Mouse (Mus musculus): Measurements from ENCODE around the gene P3h1.

- TF ChIP-seq CTCF (IDR thresholded peaks at IDR 0.05 in 2 of 3, conservative IDR thresholded peaks at IDR 0.05 in 1 of 3; ENCODE audit: control insufficient read depth in 1 of 3, insufficient read depth in 1 of 3, low read depth in 2 of 3, low read length in 3 of 3, poor library complexity in 1 of 3, severe bottlenecking in 1 of 3) = peak in 1 of 3 experiments; percentile 2; a peak in 1 of 6 replicates
- peak in 1 of 2 experiments; percentile 53; a peak in 1 of 4 replicates for TF ChIP-seq POLR2A (IDR thresholded peaks at IDR 0.05; ENCODE audit: control insufficient read depth in 1 of 2, insufficient read depth in 1 of 2, low read depth in 1 of 2, low read length in 2 of 2, poor library complexity in 1 of 2)
- no peak for TF ChIP-seq NRF1 (IDR thresholded peaks at IDR 0.05; ENCODE audit: insufficient read depth, low read depth, low read length, poor library complexity, severe bottlenecking)
- TF ChIP-seq EP300 (IDR thresholded peaks at IDR 0.05; ENCODE audit: low read depth in 1 of 2, low read length in 2 of 2) = no peak
- TF ChIP-seq ETS1 (IDR thresholded peaks at IDR 0.05; ENCODE audit: low read depth, low read length) = no peak
- TF ChIP-seq TCF12 (IDR thresholded peaks at IDR 0.05; ENCODE audit: low read depth, low read length) = 0 out of 2 replicates have a peak, but pooled peaks have one; percentile 3
- no peak for TF ChIP-seq USF1 (IDR thresholded peaks at IDR 0.05; ENCODE audit: low read depth, low read length)
- no peak for TF ChIP-seq MEF2A (IDR thresholded peaks at IDR 0.05; ENCODE audit: extremely low read depth, insufficient replicate concordance, low read depth, low read length, poor library complexity, severe bottlenecking)
- no peak for TF ChIP-seq POLR2AphosphoS2 (IDR thresholded peaks at IDR 0.05; ENCODE audit: low read length)
These were observed 664 bp downstream of the P3h1 start for GRCm38 (mm10) chr4:119233256-119233901.
